Mouse (Mus musculus): ENCODE results near the gene Fgfbp1. TPM values are rescaled to one million over a fixed set of nuclear protein-coding genes. Genes with fewer than 3 reads are reported as not detected.

The Fgfbp1 gene
- total and polyA plus RNA-seq, 3 experiments: 0.49 TPM; not detected in 2

- Histone ChIP-seq H3K27me3 (ENCODE audit: insufficient read depth, low read length) (no peaks in the 10 kb centered on the region), H3K4me3 (ENCODE audit: low read depth, low read length) (no peak overlapping the region), H3K9me3 (replicated peaks) (no peaks in the 10 kb centered on the region), H3K36me3 (replicated peaks) (no peaks in the 10 kb centered on the region), H3K4me1 (ENCODE audit: insufficient read depth, low read depth, low read length) (no peaks in the 10 kb centered on the region)
- TF ChIP-seq POLR2AphosphoS5 (IDR thresholded peaks at IDR 0.05; ENCODE audit: insufficient replicate concordance, low read depth, low read length) (no peak), GATA2 (IDR thresholded peaks at IDR 0.05; ENCODE audit: borderline replicate concordance, low read depth, low read length) (no peak), CTCF (IDR thresholded peaks at IDR 0.05; ENCODE audit: low read depth, low read length) (no peak), TAL1 (conservative IDR thresholded peaks at IDR 0.05; ENCODE audit: low read depth, low read length) (no peak), GATA1 (IDR thresholded peaks at IDR 0.05; ENCODE audit: borderline replicate concordance, low read length) (no peak)
- ATAC-seq (ENCODE audit: extremely low read depth, insufficient number of reproducible peaks, low FRiP score, poor library complexity, severe bottlenecking) (no peak), DNase-seq (ENCODE audit: low spot score) (no peak)
Observed at GRCm38 (mm10) chr5:43971156-43971555, 10.4 kb downstream of the Fgfbp1 start.

- Histone ChIP-seq H3K4me1 (ENCODE audit: insufficient read depth, low read depth, low read length) (no peaks in the 10 kb centered on the region), H3K4me3 (ENCODE audit: low read depth, low read length) (no peak overlapping the region), H3K9me3 (replicated peaks) (no peaks in the 10 kb centered on the region), H3K36me3 (replicated peaks) (no peaks in the 10 kb centered on the region), H3K27me3 (ENCODE audit: insufficient read depth, low read length) (no peaks in the 10 kb centered on the region)
- DNase-seq (ENCODE audit: low spot score) (no peak), ATAC-seq (ENCODE audit: extremely low read depth, insufficient number of reproducible peaks, low FRiP score, poor library complexity, severe bottlenecking) (no peak)
- TF ChIP-seq GATA2 (IDR thresholded peaks at IDR 0.05; ENCODE audit: borderline replicate concordance, low read depth, low read length) (no peak), POLR2AphosphoS5 (IDR thresholded peaks at IDR 0.05; ENCODE audit: insufficient replicate concordance, low read depth, low read length) (no peak), GATA1 (IDR thresholded peaks at IDR 0.05; ENCODE audit: borderline replicate concordance, low read length) (no peak), TAL1 (conservative IDR thresholded peaks at IDR 0.05; ENCODE audit: low read depth, low read length) (no peak)
Observed at GRCm38 (mm10) chr5:43970532-43970931, 11.0 kb downstream of the Fgfbp1 start.

GRCm38 (mm10) chr5:43968634-43969033, 12.9 kb downstream of the Fgfbp1 start:
- no peaks in the 10 kb centered on the region for H3K9me3 ChIP-seq (replicated peaks)
- H3K27me3 ChIP-seq (ENCODE audit: insufficient read depth, low read length): no peaks in the 10 kb centered on the region
- DNase-seq (ENCODE audit: low spot score) (no peak), ATAC-seq (ENCODE audit: extremely low read depth, insufficient number of reproducible peaks, low FRiP score, poor library complexity, severe bottlenecking) (no peak)
- TF ChIP-seq GATA1 (IDR thresholded peaks at IDR 0.05; ENCODE audit: borderline replicate concordance, low read length) (no peak), POLR2AphosphoS5 (IDR thresholded peaks at IDR 0.05; ENCODE audit: insufficient replicate concordance, low read depth, low read length) (no peak), GATA2 (IDR thresholded peaks at IDR 0.05; ENCODE audit: borderline replicate concordance, low read depth, low read length) (no peak), CTCF (IDR thresholded peaks at IDR 0.05; ENCODE audit: low read depth, low read length) (no peak), TAL1 (conservative IDR thresholded peaks at IDR 0.05; ENCODE audit: low read depth, low read length) (no peak)
- no peak overlapping the region for H3K4me3 ChIP-seq (ENCODE audit: low read depth, low read length)
- no peaks in the 10 kb centered on the region for H3K36me3 ChIP-seq (replicated peaks)
- no peaks in the 10 kb centered on the region for H3K4me1 ChIP-seq (ENCODE audit: insufficient read depth, low read depth, low read length)

- H3K9me3 ChIP-seq (replicated peaks): no peaks in the 10 kb centered on the region
- H3K36me3 ChIP-seq (replicated peaks): no peaks in the 10 kb centered on the region
- DNase-seq (ENCODE audit: low spot score) (no peak), ATAC-seq (ENCODE audit: extremely low read depth, insufficient number of reproducible peaks, low FRiP score, poor library complexity, severe bottlenecking) (no peak)
- TF ChIP-seq TAL1 (conservative IDR thresholded peaks at IDR 0.05; ENCODE audit: low read depth, low read length): no peak
- TF ChIP-seq GATA1 (IDR thresholded peaks at IDR 0.05; ENCODE audit: borderline replicate concordance, low read length): no peak
- no peak for TF ChIP-seq CTCF (IDR thresholded peaks at IDR 0.05; ENCODE audit: low read depth, low read length)
- TF ChIP-seq GATA2 (IDR thresholded peaks at IDR 0.05; ENCODE audit: borderline replicate concordance, low read depth, low read length): no peak
- no peaks in the 10 kb centered on the region for H3K27me3 ChIP-seq (ENCODE audit: insufficient read depth, low read length)
- H3K4me1 ChIP-seq (ENCODE audit: insufficient read depth, low read depth, low read length): no peaks in the 10 kb centered on the region
- H3K4me3 ChIP-seq (ENCODE audit: low read depth, low read length): no peak overlapping the region
Observed at GRCm38 (mm10) chr5:43961056-43961455, 20.5 kb downstream of the Fgfbp1 start.

DNA sequence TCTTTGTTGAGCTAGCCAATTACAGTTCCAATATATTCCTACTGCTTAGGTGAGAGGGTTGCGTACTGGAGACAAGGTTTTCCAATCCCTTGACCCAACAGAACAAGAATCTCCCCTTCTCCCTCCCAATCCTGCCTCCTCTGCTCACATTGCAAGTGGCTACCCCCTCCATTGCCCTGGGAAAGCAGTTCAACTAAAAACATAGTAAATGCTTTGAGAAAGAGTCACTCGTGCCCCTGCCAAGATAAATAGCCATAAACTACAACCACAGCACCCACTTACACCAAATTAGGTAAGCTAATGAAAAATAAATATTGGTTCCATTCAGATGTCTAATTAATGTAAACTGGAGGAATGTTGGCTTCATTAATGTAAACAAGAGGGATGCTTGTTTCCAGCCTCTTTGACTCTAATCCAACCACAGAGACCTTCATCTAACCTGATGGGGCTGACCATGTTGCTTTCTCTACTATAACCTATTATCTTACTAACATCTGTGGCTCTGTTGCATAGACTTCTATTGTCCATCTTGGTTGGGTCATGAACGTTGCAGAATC, 21.6 kb downstream of the Fgfbp1 start:
- H3K36me3 ChIP-seq (replicated peaks): no peaks in the 10 kb centered on the region
- H3K4me3 ChIP-seq (ENCODE audit: low read depth, low read length): no peak overlapping the region
- H3K27me3 ChIP-seq (ENCODE audit: insufficient read depth, low read length): no peaks in the 10 kb centered on the region
- TF ChIP-seq GATA1 (IDR thresholded peaks at IDR 0.05; ENCODE audit: borderline replicate concordance, low read length) (no peak), GATA2 (IDR thresholded peaks at IDR 0.05; ENCODE audit: borderline replicate concordance, low read depth, low read length) (no peak), CTCF (IDR thresholded peaks at IDR 0.05; ENCODE audit: low read depth, low read length) (no peak), TAL1 (conservative IDR thresholded peaks at IDR 0.05; ENCODE audit: low read depth, low read length) (no peak), POLR2AphosphoS5 (IDR thresholded peaks at IDR 0.05; ENCODE audit: insufficient replicate concordance, low read depth, low read length) (no peak)
- H3K4me1 ChIP-seq (ENCODE audit: insufficient read depth, low read depth, low read length): no peaks in the 10 kb centered on the region
- no peaks in the 10 kb centered on the region for H3K9me3 ChIP-seq (replicated peaks)
- DNase-seq (ENCODE audit: low spot score): no peak
- no peak for ATAC-seq (ENCODE audit: extremely low read depth, insufficient number of reproducible peaks, low FRiP score, poor library complexity, severe bottlenecking)

DNA sequence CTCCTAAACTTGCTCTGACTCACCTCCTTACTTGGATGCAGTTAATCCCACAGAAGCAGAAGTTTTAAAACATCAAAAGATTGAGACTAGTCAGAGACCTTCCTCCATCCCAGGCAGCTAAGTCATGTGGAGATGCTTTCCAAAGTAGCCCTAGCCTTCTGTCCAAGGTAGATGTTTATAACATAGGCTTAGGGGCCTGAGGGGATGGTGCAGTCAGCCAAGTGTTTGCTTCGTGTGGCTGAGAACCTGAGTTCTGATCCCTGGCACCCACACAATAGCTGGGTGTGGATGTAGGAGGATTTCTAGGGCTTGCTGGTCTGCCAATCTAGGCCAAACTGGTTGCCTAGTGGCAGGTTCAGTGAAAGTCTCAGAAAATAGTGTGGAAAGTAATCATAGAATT, 28.3 kb downstream of the Fgfbp1 start:
- TF ChIP-seq TAL1 (conservative IDR thresholded peaks at IDR 0.05; ENCODE audit: low read depth, low read length) (no peak), CTCF (IDR thresholded peaks at IDR 0.05; ENCODE audit: low read depth, low read length) (no peak), GATA2 (IDR thresholded peaks at IDR 0.05; ENCODE audit: borderline replicate concordance, low read depth, low read length) (no peak), GATA1 (IDR thresholded peaks at IDR 0.05; ENCODE audit: borderline replicate concordance, low read length) (no peak), POLR2AphosphoS5 (IDR thresholded peaks at IDR 0.05; ENCODE audit: insufficient replicate concordance, low read depth, low read length) (no peak)
- Histone ChIP-seq H3K4me3 (ENCODE audit: low read depth, low read length) (no peak overlapping the region), H3K4me1 (ENCODE audit: insufficient read depth, low read depth, low read length) (no peaks in the 10 kb centered on the region), H3K36me3 (replicated peaks) (no peaks in the 10 kb centered on the region), H3K27me3 (ENCODE audit: insufficient read depth, low read length) (peaks cover 6% of the 10 kb centered on the region), H3K9me3 (replicated peaks) (no peaks in the 10 kb centered on the region)
- ATAC-seq (ENCODE audit: extremely low read depth, insufficient number of reproducible peaks, low FRiP score, poor library complexity, severe bottlenecking): no peak
- no peak for DNase-seq (ENCODE audit: low spot score)
